Mouse (Mus musculus): Measurements from ENCODE around the gene Tmem115.
A peak's percentile ranks its signal among the peaks of the same experiment; 100 is the strongest.

DNA sequence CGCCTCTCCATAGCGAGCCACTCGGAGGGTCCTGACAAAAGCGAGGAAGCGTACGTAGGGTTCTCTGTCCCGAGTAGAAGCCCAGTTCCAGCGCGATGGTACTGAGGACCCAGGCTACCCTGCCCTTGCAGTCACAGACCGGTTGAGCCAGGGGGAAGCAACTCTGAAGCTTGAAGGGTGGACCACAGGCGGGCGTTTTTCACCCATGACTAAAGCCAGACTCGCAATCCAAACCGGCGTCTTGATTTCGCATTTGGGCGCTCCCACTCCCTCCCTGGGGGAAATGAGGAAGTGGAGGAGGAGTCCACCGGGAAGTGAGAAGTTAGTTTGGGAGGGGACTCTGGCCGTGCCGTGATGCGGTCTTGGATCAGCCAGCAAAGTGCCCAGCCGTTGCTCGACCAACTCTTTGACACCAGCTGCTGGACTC is 21.3 kb downstream of the Tmem115 start:
- TF ChIP-seq POLR2A (IDR thresholded peaks at IDR 0.05; ENCODE audit: low read depth, low read length): peak; percentile 29; the same call in 1 of the 2 replicates
- no peak for TF ChIP-seq CTCF (IDR thresholded peaks at IDR 0.05; ENCODE audit: extremely low read depth, insufficient read length, insufficient replicate concordance, low read depth, low read length)
